Mouse (Mus musculus) stomach, postnatal 0 days (tissue): ENCODE results near the gene Col18a1. TPM values are rescaled to one million over a fixed set of nuclear protein-coding genes. Genes with fewer than 3 reads are reported as not detected.

Experiments
- ATAC-seq: fragments of 200-750 bp; cut with Nextera tagmentation; 2 replicates; pipeline ENCODE4 v1.8.0; 2017; ENCODE audit not compliant: low FRiP score, low TSS enrichment
- DNase-seq: peaks from one replicate; pipeline ENCODE4 v3.0.0-alpha.2; 2016; ENCODE audit warnings: low spot score
- H3K27ac ChIP-seq: fragments of 300-500 bp; sonication (generic); replicated peaks from 2 replicates; pipeline ENCODE4 v1.5.1; 2014; ENCODE audit warnings: mild to moderate bottlenecking, control low read depth
- H3K27me3 ChIP-seq: fragments of 300-500 bp; sonication (generic); 2 replicates; pipeline ENCODE4 v1.6.1; 2014; ENCODE audit warnings: low read length; ENCODE audit not compliant: control insufficient read depth, insufficient read depth
- H3K36me3 ChIP-seq: fragments of 300-500 bp; sonication (generic); 2 replicates; pipeline ENCODE4 v1.6.1; 2014; ENCODE audit warnings: low read length, mixed read lengths; ENCODE audit not compliant: control insufficient read depth, insufficient read depth
- H3K4me1 ChIP-seq: fragments of 300-500 bp; sonication (generic); replicated peaks from 2 replicates; pipeline ENCODE4 v1.6.1; 2014; ENCODE audit warnings: antibody characterized with exemption; ENCODE audit not compliant: control insufficient read depth, insufficient read depth
- H3K4me2 ChIP-seq: fragments of 300-500 bp; sonication (generic); replicated peaks from 2 replicates; pipeline ENCODE4 v1.6.1; 2014; ENCODE audit warnings: low read depth, mild to moderate bottlenecking, control low read depth, moderate library complexity
- H3K4me3 ChIP-seq: fragments of 300-500 bp; sonication (generic); 2 replicates; pipeline ENCODE4 v1.5.1; 2014; ENCODE audit warnings: low read depth, low read length, control low read depth
- H3K9ac ChIP-seq: fragments of 300-500 bp; sonication (generic); 2 replicates; pipeline ENCODE4 v1.6.1; 2014; ENCODE audit warnings: mild to moderate bottlenecking, low read length, control low read depth, mixed read lengths
- H3K9me3 ChIP-seq: fragments of 300-500 bp; sonication (generic); 2 replicates; pipeline ENCODE4 v1.6.1; 2016; ENCODE audit warnings: low read length; ENCODE audit not compliant: control insufficient read depth
- CTCF ChIP-seq: IDR thresholded peaks from 2 replicates; pipeline ENCODE4 v1.5.1; 2016; ENCODE audit warnings: antibody characterized with exemption, low read depth, mild to moderate bottlenecking, moderate library complexity
- EP300 ChIP-seq: optimal IDR thresholded peaks from 2 replicates; pipeline ENCODE3; 2016; ENCODE audit warnings: antibody characterized with exemption
- WGBS: fragments of 180-500 bp; shearing (Covaris S2); extraction: QIAGEN DNeasy Blood & Tissue Kit; methylation state at CpG from one replicate; pipeline ENCODE4 v1.1.7; 2014; 5-methylcytosine and 5-hydroxymethylcytosine counted together
- polyA plus RNA-seq: library from polyadenylated mRNA; unstranded; fragments of >200 nt; fragmentation: Nextera tagmentation; extraction: Ambion mirVana; gene quantifications from 2 replicates; pipeline ENCODE4 v1.2.1, GENCODE M21; 2015

Col18a1 gene
- polyA plus RNA-seq: 26.3 and 26.6 TPM in 2 replicates

- DNase-seq: peak; percentile 70
- Histone ChIP-seq H3K4me3 (peak within 1 kb of the TSS; percentile 47), H3K27me3 (no peaks in the 10 kb centered on the region), H3K9me3 (no peaks in the 10 kb centered on the region), H3K27ac (0 out of 2 replicates have a peak within 1 kb of the TSS, but pooled peaks have one; percentile 24), H3K36me3 (no peaks in the 10 kb centered on the region), H3K9ac (peak within 1 kb of the TSS; percentile 55), H3K4me2 (peak within 1 kb of the TSS; percentile 79), H3K4me1 (0 out of 2 replicates have a peak, but pooled peaks cover 6% of the 10 kb centered on the region)
- WGBS: under 1% methylated on average over 42 of the region's 42 CpGs
- no peak for TF ChIP-seq EP300
- ATAC-seq: peak; percentile 75
Measured at GRCm38 (mm10) chr10:77165963-77166717, at the start of gene Col18a1. TSS of gene Col18a1 (minus strand) at chr10:77166548.

GRCm38 (mm10) chr10:77215641-77216040 is 49.3 kb upstream of the Col18a1 start:
- no peak overlapping the region for H3K4me2 ChIP-seq
- H3K4me3 ChIP-seq: no peak overlapping the region
- no peak overlapping the region for H3K9ac ChIP-seq
- H3K27ac ChIP-seq: peak overlapping the region; percentile 49; the same call in 1 of the 2 replicates
- peak; percentile 44 for DNase-seq
- WGBS: 55% methylated on average over 4 of the region's 4 CpGs
- H3K4me1 ChIP-seq: peaks cover 3% of the 10 kb centered on the region; the same call in 1 of the 2 replicates
- H3K27me3 ChIP-seq: no peaks in the 10 kb centered on the region
- no peaks in the 10 kb centered on the region for H3K9me3 ChIP-seq
- no peaks in the 10 kb centered on the region for H3K36me3 ChIP-seq
- ATAC-seq: peak; percentile 61
- no peak for TF ChIP-seq EP300
- TF ChIP-seq CTCF: no peak

GRCm38 (mm10) chr10:77214586-77214985 is 48.2 kb upstream of the Col18a1 start:
- TF ChIP-seq EP300: no peak
- no peak for TF ChIP-seq CTCF
- Histone ChIP-seq H3K27ac (no peak overlapping the region), H3K27me3 (no peaks in the 10 kb centered on the region), H3K4me3 (no peak overlapping the region), H3K4me1 (peaks cover 3% of the 10 kb centered on the region; the same call in 1 of the 2 replicates), H3K9ac (no peak overlapping the region), H3K36me3 (no peaks in the 10 kb centered on the region), H3K9me3 (no peaks in the 10 kb centered on the region), H3K4me2 (no peak overlapping the region)
- WGBS: 33% methylated on average over 8 of the region's 8 CpGs
- DNase-seq (no peak), ATAC-seq (no peak)

- Histone ChIP-seq H3K36me3 (no peaks in the 10 kb centered on the region), H3K27me3 (no peaks in the 10 kb centered on the region), H3K4me2 (no peak overlapping the region), H3K4me1 (peaks cover 3% of the 10 kb centered on the region; the same call in 1 of the 2 replicates), H3K9me3 (no peaks in the 10 kb centered on the region), H3K4me3 (no peak overlapping the region), H3K27ac (no peak overlapping the region), H3K9ac (no peak overlapping the region)
- ATAC-seq (no peak), DNase-seq (no peak)
- WGBS: 94% methylated on average over 5 of the region's 5 CpGs
- no peak for TF ChIP-seq CTCF
Measured at GRCm38 (mm10) chr10:77213483-77213882, 47.1 kb upstream of the Col18a1 start.

GRCm38 (mm10) chr10:77212354-77213120 is 46.2 kb upstream of the Col18a1 start:
- WGBS: 82% methylated on average over 6 of the region's 6 CpGs
- Histone ChIP-seq H3K9me3 (no peaks in the 10 kb centered on the region), H3K27ac (no peak overlapping the region), H3K4me3 (no peak overlapping the region), H3K4me2 (no peak overlapping the region), H3K4me1 (peaks cover 3% of the 10 kb centered on the region), H3K36me3 (no peaks in the 10 kb centered on the region), H3K9ac (no peak overlapping the region), H3K27me3 (no peaks in the 10 kb centered on the region)
- DNase-seq: no peak
- ATAC-seq: no peak
- no peak for TF ChIP-seq CTCF
